Mouse (Mus musculus) spleen, adult 10 weeks (tissue): ENCODE measurements around the gene Lce1a1. TPM values are rescaled to one million over a fixed set of nuclear protein-coding genes. Genes with fewer than 3 reads are reported as not detected.

ENCODE experiments used
- polyA plus RNA-seq: library from polyadenylated mRNA; stranded (reverse); fragments of 350-450 nt; fragmentation: Illumina TruSeq; extraction: RNeasy Lipid Tissue Mini Kit (QIAGEN cat#74804); gene quantifications from one replicate; pipeline ENCODE4 v1.2.3, GENCODE M21; 2015; ENCODE audit warnings: low replicate concordance; ENCODE audit not compliant: insufficient read depth

The Lce1a1 gene
- not detected for polyA plus RNA-seq

GRCm38 (mm10) chr3:92648207-92648606, at the start of gene Lce1a1:
Gene Lce1a1, minus strand, starts transcription at chr3:92648307.

GRCm38 (mm10) chr3:92687110-92687509, 39.0 kb upstream of the Lce1a1 start, which contains the start of gene Lce1d:
Gene Lce1d, minus strand, starts transcription at chr3:92687210.

GRCm38 (mm10) chr3:92678947-92679346, 30.8 kb upstream of the Lce1a1 start, which contains the start of gene Lce1c:
Gene Lce1c, plus strand, starts transcription at chr3:92679247.

DNA sequence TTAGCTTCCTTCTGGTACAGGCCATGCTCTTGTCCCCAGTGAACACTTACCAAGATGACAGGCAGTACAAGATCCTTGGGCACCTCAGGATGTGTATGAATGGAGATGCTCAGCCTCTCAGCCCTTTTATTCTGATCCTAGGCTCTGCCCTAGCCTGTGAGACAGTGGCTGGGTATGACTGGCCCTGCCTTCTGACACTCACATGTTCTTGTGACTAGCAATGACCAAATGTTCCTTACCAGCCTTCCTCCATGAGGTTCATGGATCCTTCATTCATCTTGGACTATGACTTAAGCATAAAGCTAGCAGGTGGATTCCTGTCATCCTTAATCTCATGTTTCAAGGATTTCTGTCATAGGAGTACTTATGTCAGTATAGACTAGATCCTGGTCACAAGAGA, 22.1 kb upstream of the Lce1a1 start, which contains the start of gene Lce1a2:
Lce1a2 (minus strand) TSS at position 101 of the 400 bp plus-strand sequence.

GRCm38 (mm10) chr3:92656826-92657225, 8.7 kb upstream of the Lce1a1 start, which contains the start of gene Lce1b:
Gene Lce1b, minus strand, starts transcription at chr3:92656926.

DNA sequence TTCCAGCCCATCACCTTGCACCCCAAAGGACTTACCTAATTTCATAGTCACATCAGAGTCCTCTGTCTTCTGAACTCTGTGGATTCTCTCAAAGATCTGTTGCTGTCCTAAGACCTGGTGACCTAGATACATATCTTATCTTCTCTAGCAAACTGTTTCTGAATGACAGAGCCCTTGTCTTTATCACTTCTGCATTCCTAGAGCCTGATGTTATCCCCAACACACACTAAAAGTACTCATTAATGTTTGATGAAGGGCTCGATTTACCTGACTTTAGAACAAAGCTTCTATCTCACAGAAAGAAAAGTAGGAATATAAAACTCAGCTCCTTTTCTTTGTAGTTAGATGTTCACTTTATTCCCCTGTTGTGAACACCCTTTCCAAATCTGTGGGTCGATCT, 26.5 kb downstream of the Lce1a1 start, which contains the start of gene Lce6a:
Lce6a (minus strand) TSS at position 101 of the 400 bp plus-strand sequence.

GRCm38 (mm10) chr3:92607392-92607791, 40.7 kb downstream of the Lce1a1 start, which contains the start of gene 2210017I01Rik:
Gene 2210017I01Rik, minus strand, starts transcription at chr3:92607492.

Other genes with a start within 250 kb of the Lce1a1 start
- gene Sprr2i, start 240.3 kb downstream of the Lce1a1 start, polyA plus RNA-seq: not detected
- gene Sprr2j-ps, start 230.2 kb downstream of the Lce1a1 start, polyA plus RNA-seq: not detected
- 1.4 TPM for gene Gm9774, start 218.9 kb downstream of the Lce1a1 start, polyA plus RNA-seq
- gene Sprr2k, start 215.7 kb downstream of the Lce1a1 start, polyA plus RNA-seq: not detected
- not detected for gene Sprr1b, start 209.5 kb downstream of the Lce1a1 start, polyA plus RNA-seq
- gene Sprr3, start 189.6 kb downstream of the Lce1a1 start, polyA plus RNA-seq: not detected
- gene Sprr1a, start 162.4 kb downstream of the Lce1a1 start, polyA plus RNA-seq: not detected
- not detected for gene Sprr4, start 147.8 kb downstream of the Lce1a1 start, polyA plus RNA-seq
- not detected for gene 2310046K23Rik, start 113.8 kb downstream of the Lce1a1 start, polyA plus RNA-seq
- not detected for gene Ivl, start 74.6 kb downstream of the Lce1a1 start, polyA plus RNA-seq
- gene Smcp, start 59.3 kb downstream of the Lce1a1 start, polyA plus RNA-seq: not detected
- not detected for gene 2210017I01Rik, start 40.8 kb downstream of the Lce1a1 start, polyA plus RNA-seq
- not detected for gene Lce6a, start 26.6 kb downstream of the Lce1a1 start, polyA plus RNA-seq
- gene Lce1b, start 8.6 kb upstream of the Lce1a1 start, polyA plus RNA-seq: not detected
- not detected for gene Lce1a2, start 22.0 kb upstream of the Lce1a1 start, polyA plus RNA-seq
- gene Lce1c, start 30.9 kb upstream of the Lce1a1 start, polyA plus RNA-seq: not detected
- gene Lce1d, start 38.9 kb upstream of the Lce1a1 start, polyA plus RNA-seq: not detected
- not detected for gene Lce1e, start 60.8 kb upstream of the Lce1a1 start, polyA plus RNA-seq
- not detected for gene Lce1f, start 72.0 kb upstream of the Lce1a1 start, polyA plus RNA-seq
- gene Gm38119, start 90.8 kb upstream of the Lce1a1 start, polyA plus RNA-seq: not detected
- gene Lce1g, start 104.0 kb upstream of the Lce1a1 start, polyA plus RNA-seq: not detected
- gene Lce1h, start 116.8 kb upstream of the Lce1a1 start, polyA plus RNA-seq: not detected
- gene Lce1i, start 130.6 kb upstream of the Lce1a1 start, polyA plus RNA-seq: not detected
- gene Lce1j, start 142.2 kb upstream of the Lce1a1 start, polyA plus RNA-seq: not detected
- not detected for gene Lce1k, start 159.6 kb upstream of the Lce1a1 start, polyA plus RNA-seq
- gene Kprp, start 178.9 kb upstream of the Lce1a1 start, polyA plus RNA-seq: not detected
- not detected for gene Lce1l, start 203.0 kb upstream of the Lce1a1 start, polyA plus RNA-seq
- not detected for gene 2310050C09Rik, start 221.9 kb upstream of the Lce1a1 start, polyA plus RNA-seq